Mouse (Mus musculus) megakaryocyte, embryonic 14.5 days (primary cell): Measurements from ENCODE around the gene Tpst2.

Experiments used
- FLI1 ChIP-seq: IDR thresholded peaks from 2 replicates; pipeline ENCODE4 v1.6.1; 2012; ENCODE audit warnings: low read length, inconsistent platforms, mixed read lengths
- GATA1 ChIP-seq: IDR thresholded peaks from 3 replicates; pipeline ENCODE4 v1.6.1; 2012; ENCODE audit warnings: mixed read lengths, low read length, inconsistent platforms, borderline replicate concordance

DNA sequence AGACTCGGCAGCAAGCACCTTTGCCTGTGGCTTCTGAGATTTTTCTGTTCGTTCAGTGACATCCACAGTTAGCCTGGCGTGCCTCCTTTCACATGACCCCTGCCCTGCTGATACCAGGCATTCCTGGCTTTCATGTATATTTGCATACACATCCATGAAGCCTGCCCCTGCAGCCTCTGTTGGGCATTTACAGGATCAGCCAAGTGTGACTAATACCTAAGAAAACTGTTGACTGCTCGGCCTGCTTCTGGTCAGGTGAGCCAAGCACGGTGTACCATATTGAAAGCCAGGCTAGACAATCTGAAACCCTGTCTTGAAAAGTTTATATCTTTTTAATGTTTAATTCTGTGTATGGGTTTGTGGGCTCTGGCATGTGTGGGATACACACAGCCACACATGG lies 40.0 kb downstream of the Tpst2 start:
- TF ChIP-seq GATA1: no peak
- no peak for TF ChIP-seq FLI1
